In the genomic region with DNA sequence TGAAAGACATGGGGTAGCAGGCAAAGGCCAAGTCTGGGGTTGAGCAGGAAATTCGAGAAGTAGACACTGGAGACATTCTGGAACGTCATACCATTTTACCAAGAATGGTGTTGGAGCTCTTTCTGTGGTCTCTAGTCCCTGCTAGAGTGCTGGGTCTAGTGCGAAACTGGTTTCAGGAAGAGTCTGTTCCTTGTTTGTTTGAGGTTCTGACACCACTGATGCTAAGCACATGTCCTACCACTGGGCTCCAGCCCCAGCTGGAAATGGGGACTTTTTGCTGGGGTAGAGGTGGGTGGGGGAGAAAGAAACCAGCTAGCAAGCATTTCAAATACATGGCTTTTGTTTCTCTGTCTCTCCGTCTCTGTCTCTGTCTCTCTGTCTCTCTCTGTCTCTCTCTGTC, we compare ENCODE assay signal across 15 mouse cellular contexts. TPM values are rescaled to one million over a fixed set of nuclear protein-coding genes. Genes with fewer than 3 reads are reported as not detected.
DNase-seq lines count a peak whose midpoint lies in the region; ATAC-seq and TF ChIP-seq lines count a peak whose summit lies in the region.
"Had no signal": no experiment of that assay in that cellular context is flagged by ENCODE, and none has a peak within 500 bp of the region (broad histone marks: within the 10 kb centered on the region; RNA-seq: fewer than 3 reads in every experiment).

No protein-coding gene starts in this region.

- H3K79me2 ChIP-seq in heart, adult 2 months (replicated peaks; ENCODE audit: control insufficient read depth, insufficient read depth, low read length) = no peaks in the 10 kb centered on the region

- peaks cover 14% of the 10 kb centered on the region for H3K4me1 ChIP-seq in heart, adult 2 months (ENCODE audit: control insufficient read depth, insufficient read depth, low read length)
- H3K4me1 ChIP-seq in lung, postnatal 0 days (ENCODE audit: insufficient read depth, low read depth, low read length) = peaks cover 7% of the 10 kb centered on the region; the same call in 1 of the 2 replicates
- H3K4me1 ChIP-seq in liver, embryonic 15.5 days (replicated peaks) = peaks cover 44% of the 10 kb centered on the region
- no peaks in the 10 kb centered on the region; the same call in 1 of the 2 replicates for H3K4me1 ChIP-seq in stomach, embryonic 15.5 days
- no peaks in the 10 kb centered on the region for H3K4me1 ChIP-seq in forebrain, embryonic 16.5 days (replicated peaks; ENCODE audit: control insufficient read depth, insufficient read depth, low read length)
- H3K4me1 ChIP-seq: embryonic facial prominence, embryonic 12.5 days; forebrain, embryonic 10.5 days; hindbrain, embryonic 10.5 days had no signal

- no peak overlapping the region for H3K4me3 ChIP-seq in heart, adult 2 months
- no peak overlapping the region for H3K4me3 ChIP-seq in lung, postnatal 0 days (ENCODE audit: low read depth, low read length)
- no peak overlapping the region for H3K4me3 ChIP-seq in liver, embryonic 15.5 days (replicated peaks)
- H3K4me3 ChIP-seq in stomach, embryonic 15.5 days (replicated peaks) = no peak overlapping the region
- H3K4me3 ChIP-seq in forebrain, embryonic 16.5 days (replicated peaks; ENCODE audit: low read length) = no peak overlapping the region
- H3K4me3 ChIP-seq: embryonic facial prominence, embryonic 12.5 days; forebrain, embryonic 10.5 days; hindbrain, embryonic 10.5 days; megakaryocyte, embryonic 14.5 days had no signal

- intact Hi-C loops in heart, adult 2 months (cut with DNase I) = loop anchor here (2.0 kb wide), 1 partner anchor 14 kb away; no protein-coding TSS in a partner anchor
- intact Hi-C loops in heart, postnatal 14 days (cut with DNase I) = no loop called here

- no peaks in the 10 kb centered on the region for H3K36me3 ChIP-seq in heart, adult 2 months (ENCODE audit: control insufficient read depth, insufficient read depth, low read length)
- H3K36me3 ChIP-seq in lung, postnatal 0 days (ENCODE audit: insufficient read depth, low read length) = no peaks in the 10 kb centered on the region
- no peaks in the 10 kb centered on the region for H3K36me3 ChIP-seq in liver, embryonic 15.5 days (replicated peaks)
- H3K36me3 ChIP-seq in stomach, embryonic 15.5 days = no peaks in the 10 kb centered on the region
- H3K36me3 ChIP-seq in forebrain, embryonic 16.5 days (ENCODE audit: control insufficient read depth, insufficient read depth) = no peaks in the 10 kb centered on the region
- H3K36me3 ChIP-seq: embryonic facial prominence, embryonic 12.5 days; forebrain, embryonic 10.5 days; hindbrain, embryonic 10.5 days had no signal

- peak in 1 of 2 experiments; percentile 46 for DNase-seq in heart, adult 2 months
- DNase-seq in heart, postnatal 14 days = no peak
- no peak for DNase-seq in lung, postnatal 0 days (ENCODE audit: low spot score)
- DNase-seq in lung, postnatal 14 days = no peak
- DNase-seq: cerebellum, adult 8-10 months had no signal

- WGBS in heart, adult 2 months = 73% methylated on average over 4 of the region's 4 CpGs
- 84% methylated on average over 4 of the region's 4 CpGs for WGBS in lung, postnatal 0 days
- WGBS in liver, embryonic 15.5 days (ENCODE audit: insufficient replicate concordance) = 67% methylated on average over 4 of the region's 4 CpGs
- 75% methylated on average over 4 of the region's 4 CpGs for WGBS in stomach, embryonic 15.5 days
- 90% methylated on average over 4 of the region's 4 CpGs for WGBS in forebrain, embryonic 16.5 days

- no peak for TF ChIP-seq EP300 in heart, adult 2 months (IDR thresholded peaks at IDR 0.05; ENCODE audit: insufficient read depth, low read depth, low read length)
- no peak for TF ChIP-seq EP300 in lung, postnatal 0 days (IDR thresholded peaks at IDR 0.05)

- H3K9ac ChIP-seq in heart, adult 2 months (ENCODE audit: low read depth, low read length) = no peak overlapping the region
- no peak overlapping the region for H3K9ac ChIP-seq in lung, postnatal 0 days (replicated peaks; ENCODE audit: low read depth)
- no peak overlapping the region for H3K9ac ChIP-seq in liver, embryonic 15.5 days
- no peak overlapping the region for H3K9ac ChIP-seq in stomach, embryonic 15.5 days
- H3K9ac ChIP-seq in forebrain, embryonic 16.5 days (replicated peaks; ENCODE audit: low read depth, low read length) = no peak overlapping the region
- H3K9ac ChIP-seq: embryonic facial prominence, embryonic 12.5 days had no signal

- H3K27me3 ChIP-seq in heart, adult 2 months (ENCODE audit: control insufficient read depth, insufficient read depth, low read length) = no peaks in the 10 kb centered on the region
- H3K27me3 ChIP-seq in lung, postnatal 0 days (replicated peaks; ENCODE audit: insufficient read depth, low read length) = no peaks in the 10 kb centered on the region
- 0 out of 2 replicates have a peak, but pooled peaks cover 16% of the 10 kb centered on the region for H3K27me3 ChIP-seq in liver, embryonic 15.5 days
- H3K27me3 ChIP-seq in stomach, embryonic 15.5 days (replicated peaks) = no peaks in the 10 kb centered on the region
- H3K27me3 ChIP-seq in forebrain, embryonic 16.5 days (replicated peaks; ENCODE audit: control insufficient read depth, insufficient read depth, low read length) = no peaks in the 10 kb centered on the region
- H3K27me3 ChIP-seq: embryonic facial prominence, embryonic 12.5 days; megakaryocyte, embryonic 14.5 days had no signal

- ATAC-seq in lung, postnatal 0 days = no peak
- ATAC-seq in liver, embryonic 15.5 days (ENCODE audit: insufficient read depth) = no peak
- ATAC-seq in stomach, embryonic 15.5 days (ENCODE audit: insufficient read depth, low FRiP score, low read depth) = no peak
- ATAC-seq in CD4-positive, CD25-positive, alpha-beta regulatory T cell, adult 4 months = no peak
- no peak for ATAC-seq in forebrain, embryonic 16.5 days

- peak overlapping the region; percentile 90 for H3K27ac ChIP-seq in heart, adult 2 months
- peak overlapping the region; percentile 88 for H3K27ac ChIP-seq in lung, postnatal 0 days (ENCODE audit: low read length)
- peak overlapping the region; percentile 79 for H3K27ac ChIP-seq in liver, embryonic 15.5 days (replicated peaks)
- H3K27ac ChIP-seq in stomach, embryonic 15.5 days = peak overlapping the region; percentile 78
- no peak overlapping the region for H3K27ac ChIP-seq in forebrain, embryonic 16.5 days (ENCODE audit: low read length)
- H3K27ac ChIP-seq: embryonic facial prominence, embryonic 12.5 days; forebrain, embryonic 10.5 days; hindbrain, embryonic 10.5 days had no signal

- no peak for TF ChIP-seq CTCF in heart, adult 2 months (IDR thresholded peaks at IDR 0.05)
- no peak for TF ChIP-seq CTCF in lung, postnatal 0 days (IDR thresholded peaks at IDR 0.05)

- H3K4me2 ChIP-seq in lung, postnatal 0 days (replicated peaks; ENCODE audit: low read depth, low read length) = no peak overlapping the region
- no peak overlapping the region for H3K4me2 ChIP-seq in liver, embryonic 15.5 days
- no peak overlapping the region for H3K4me2 ChIP-seq in stomach, embryonic 15.5 days
- no peak overlapping the region for H3K4me2 ChIP-seq in forebrain, embryonic 16.5 days (ENCODE audit: low read length)
- H3K4me2 ChIP-seq: embryonic facial prominence, embryonic 12.5 days had no signal

- no peaks in the 10 kb centered on the region for H3K9me3 ChIP-seq in lung, postnatal 0 days (ENCODE audit: low read length)
- no peaks in the 10 kb centered on the region for H3K9me3 ChIP-seq in liver, embryonic 15.5 days (replicated peaks)
- H3K9me3 ChIP-seq in stomach, embryonic 15.5 days = no peaks in the 10 kb centered on the region
- H3K9me3 ChIP-seq in forebrain, embryonic 16.5 days (ENCODE audit: control insufficient read depth, low read length) = no peaks in the 10 kb centered on the region
- H3K9me3 ChIP-seq: embryonic facial prominence, embryonic 12.5 days; forebrain, embryonic 10.5 days; hindbrain, embryonic 10.5 days; megakaryocyte, embryonic 14.5 days had no signal

- no peak for TF ChIP-seq POLR2A in heart, adult 2 months (IDR thresholded peaks at IDR 0.05; ENCODE audit: insufficient read depth, low read depth, low read length)

RNA-seq across cellular contexts. Expression of a gene that starts 9.2 kb away (rescaled TPM):
- total RNA-seq in heart, adult 2 months (2021) = 100 to 1,000 TPM; 216 to 349 TPM
- 272 and 285 TPM in 2 replicates for polyA plus RNA-seq in heart, adult 2 months (2012; rRNA removed)
- total RNA-seq in heart, postnatal 14 days (2021) = 100 to 1,000 TPM; 168 to 178 TPM
- polyA plus RNA-seq in lung, postnatal 0 days (2015; fragmentation: Nextera tagmentation; extraction: Ambion mirVana) = 179 and 217 TPM in 2 replicates
- 139 and 161 TPM in 2 replicates for polyA plus RNA-seq in liver, embryonic 15.5 days (2015; fragmentation: Nextera tagmentation; extraction: Ambion mirVana)
- 144 and 158 TPM in 2 replicates for polyA plus RNA-seq in stomach, embryonic 15.5 days (2015; fragmentation: Nextera tagmentation; extraction: Ambion mirVana)
- 100 to 1,000 TPM; 177 to 183 TPM for polyA plus RNA-seq in CD4-positive, CD25-positive, alpha-beta regulatory T cell, adult 4 months (2017; shearing (Covaris generic))
- polyA plus RNA-seq in forebrain, embryonic 16.5 days (2015; fragmentation: Nextera tagmentation; extraction: Ambion mirVana) = 68.0 and 78.0 TPM in 2 replicates

RNA-seq across cellular contexts. Expression of a gene that starts 48.0 kb away (rescaled TPM):
- under 1 TPM; 0.16 to 0.39 TPM for total RNA-seq in heart, adult 2 months (2021)
- 0.20 and 0.39 TPM in 2 replicates for polyA plus RNA-seq in heart, adult 2 months (2012; rRNA removed)
- under 1 TPM; 0.22 to 0.88 TPM for total RNA-seq in heart, postnatal 14 days (2021)
- polyA plus RNA-seq in lung, postnatal 0 days (2015; fragmentation: Nextera tagmentation; extraction: Ambion mirVana) = 0.11 and 0.12 TPM in 2 replicates
- polyA plus RNA-seq in liver, embryonic 15.5 days (2015; fragmentation: Nextera tagmentation; extraction: Ambion mirVana) = 0.15 and 0.37 TPM in 2 replicates
- 0.08 and 0.09 TPM in 2 replicates for polyA plus RNA-seq in stomach, embryonic 15.5 days (2015; fragmentation: Nextera tagmentation; extraction: Ambion mirVana)
- under 1 TPM in 1 of 2 experiments, not detected in 1; 0.19 TPM for polyA plus RNA-seq in CD4-positive, CD25-positive, alpha-beta regulatory T cell, adult 4 months (2017; shearing (Covaris generic))
- polyA plus RNA-seq in forebrain, embryonic 16.5 days (2015; fragmentation: Nextera tagmentation; extraction: Ambion mirVana) = 0.10 TPM in 1 of 2 replicates, not detected in the other
- total RNA-seq: MEL had no signal
- polyA plus RNA-seq: forebrain, embryonic 10.5 days; limb, embryonic 11.5 days had no signal

RNA-seq across cellular contexts. Expression of a gene that starts 57.1 kb away (rescaled TPM):
- 1 to 10 TPM; 2.3 to 3.7 TPM for total RNA-seq in heart, adult 2 months (2021)
- polyA plus RNA-seq in heart, adult 2 months (2012; rRNA removed) = 3.7 and 4.9 TPM in 2 replicates
- total RNA-seq in heart, postnatal 14 days (2021) = 1 to 10 TPM in 1 of 2 experiments, under 1 TPM in 1; 0.22 to 1.4 TPM
- polyA plus RNA-seq in lung, postnatal 0 days (2015; fragmentation: Nextera tagmentation; extraction: Ambion mirVana) = 0.31 and 0.42 TPM in 2 replicates
- 0.35 and 0.62 TPM in 2 replicates for polyA plus RNA-seq in liver, embryonic 15.5 days (2015; fragmentation: Nextera tagmentation; extraction: Ambion mirVana)
- 0.51 and 0.54 TPM in 2 replicates for polyA plus RNA-seq in stomach, embryonic 15.5 days (2015; fragmentation: Nextera tagmentation; extraction: Ambion mirVana)
- polyA plus RNA-seq in CD4-positive, CD25-positive, alpha-beta regulatory T cell, adult 4 months (2017; shearing (Covaris generic)) = 100 to 1,000 TPM; 186 to 214 TPM
- 0.28 and 0.47 TPM in 2 replicates for polyA plus RNA-seq in forebrain, embryonic 16.5 days (2015; fragmentation: Nextera tagmentation; extraction: Ambion mirVana)
- total RNA-seq: MEL had no signal

Comparison
In these comparisons a context has a peak if more than half of its experiments do, and no peak if none do; other contexts are left out.
1. RNA of a gene that starts 57.1 kb away (polyA plus RNA-seq): 186 to 214 TPM in CD4-positive, CD25-positive, alpha-beta regulatory T cell, adult 4 months; 3.7 to 4.9 TPM in heart, adult 2 months, 0.51 to 0.54 TPM in stomach, embryonic 15.5 days, 0.31 to 0.42 TPM in lung, postnatal 0 days, 0.35 to 0.62 TPM in liver, embryonic 15.5 days and 0.28 to 0.47 TPM in forebrain, embryonic 16.5 days; every median in the first group is over 10 times any median in the second.